Mouse (Mus musculus) kidney, postnatal 0 days (tissue): ENCODE results near the gene Pclo. TPM values are rescaled to one million over a fixed set of nuclear protein-coding genes. Genes with fewer than 3 reads are reported as not detected.
A peak's percentile ranks its signal among the peaks of the same experiment; 100 is the strongest.
"Not testable (repeated sequence)": the region's sequence is repeated elsewhere in the genome, so short reads cannot be mapped to it uniquely, and the experiment has no call there.

Source experiments
- ATAC-seq: fragments of 200-750 bp; cut with Nextera tagmentation; replicated peaks from 2 replicates; pipeline ENCODE4 v1.8.0; 2017; ENCODE audit warnings: low read depth, moderate number of reproducible peaks, moderate TSS enrichment, moderate library complexity; ENCODE audit not compliant: low FRiP score
- DNase-seq: peaks from one replicate; pipeline ENCODE4 v3.0.0-alpha.2; 2016; ENCODE audit warnings: low spot score
- H3K27ac ChIP-seq: fragments of 300-500 bp; sonication (generic); 2 replicates; pipeline ENCODE4 v1.5.1; 2014; ENCODE audit warnings: mild to moderate bottlenecking
- H3K27me3 ChIP-seq: fragments of 300-500 bp; sonication (generic); 2 replicates; pipeline ENCODE4 v1.6.1; 2014; ENCODE audit warnings: low read length, mixed read lengths; ENCODE audit not compliant: insufficient read depth
- H3K36me3 ChIP-seq: fragments of 300-500 bp; sonication (generic); 2 replicates; pipeline ENCODE4 v1.6.1; 2014; ENCODE audit warnings: low read length, mixed read lengths; ENCODE audit not compliant: insufficient read depth
- H3K4me1 ChIP-seq: fragments of 300-500 bp; sonication (generic); replicated peaks from 2 replicates; pipeline ENCODE4 v1.6.1; 2014; ENCODE audit warnings: antibody characterized with exemption, low read length, mixed read lengths; ENCODE audit not compliant: insufficient read depth
- H3K4me2 ChIP-seq: fragments of 300-500 bp; sonication (generic); 2 replicates; pipeline ENCODE4 v1.6.1; 2014; ENCODE audit warnings: mild to moderate bottlenecking, low read length, moderate library complexity, mixed read lengths
- H3K4me3 ChIP-seq: fragments of 300-500 bp; sonication (generic); replicated peaks from 2 replicates; pipeline ENCODE4 v1.5.1; 2014; ENCODE audit warnings: low read depth, low read length
- H3K9ac ChIP-seq: fragments of 300-500 bp; sonication (generic); 2 replicates; pipeline ENCODE4 v1.6.1; 2014; ENCODE audit warnings: low read depth, low read length
- H3K9me3 ChIP-seq: fragments of 300-500 bp; sonication (generic); replicated peaks from 2 replicates; pipeline ENCODE4 v1.6.1; 2016; ENCODE audit warnings: low read length, inconsistent platforms, mixed read lengths
- CTCF ChIP-seq: IDR thresholded peaks from 2 replicates; pipeline ENCODE4 v1.5.1; 2016; ENCODE audit warnings: antibody characterized with exemption, low read depth, mild to moderate bottlenecking, moderate library complexity
- WGBS: fragments of 180-500 bp; shearing (Covaris S2); extraction: QIAGEN DNeasy Blood & Tissue Kit; methylation state at CpG from one replicate; pipeline ENCODE4 v1.1.7; 2014; 5-methylcytosine and 5-hydroxymethylcytosine counted together
- polyA plus RNA-seq: library from polyadenylated mRNA; unstranded; fragments of >200 nt; fragmentation: Nextera tagmentation; extraction: Ambion mirVana; gene quantifications from 2 replicates; pipeline ENCODE4 v1.2.1, GENCODE M21; 2015

Pclo gene
- polyA plus RNA-seq, 1 experiment from 2014 or later, result 0.42 TPM

GRCm38 (mm10) chr5:14892242-14892641, 377.5 kb downstream of the Pclo start:
- no peak for TF ChIP-seq CTCF
- Histone ChIP-seq H3K4me2 (no peak overlapping the region), H3K4me1 (no peaks in the 10 kb centered on the region), H3K4me3 (no peak overlapping the region), H3K9me3 (no peaks in the 10 kb centered on the region), H3K9ac (no peak overlapping the region), H3K27me3 (no peaks in the 10 kb centered on the region), H3K36me3 (no peaks in the 10 kb centered on the region), H3K27ac (no peak overlapping the region)
- ATAC-seq (no peak), DNase-seq (no peak)
- 75% methylated on average over 3 of the region's 3 CpGs for WGBS

DNA sequence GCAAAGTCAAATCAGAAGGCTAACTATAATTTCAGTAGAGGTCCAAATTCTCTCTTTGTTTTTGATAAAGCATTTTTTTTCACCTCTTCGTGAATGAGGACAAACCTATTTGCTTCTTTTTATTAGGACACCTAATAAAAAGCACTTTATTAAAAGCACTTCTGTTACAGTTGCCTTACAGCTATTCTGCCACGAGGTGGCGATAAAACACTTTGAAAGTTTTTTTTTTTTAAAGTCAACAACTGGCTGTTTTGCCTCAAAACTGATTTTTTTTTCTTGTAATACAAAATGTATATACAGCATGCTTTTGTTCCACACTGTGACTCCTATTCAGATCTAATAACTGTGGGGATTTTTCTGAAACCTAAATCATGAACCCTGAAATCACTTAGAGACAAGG, 388.8 kb downstream of the Pclo start:
- not testable (repeated sequence) for ATAC-seq, H3K27me3 ChIP-seq, H3K9ac ChIP-seq, H3K4me2 ChIP-seq, H3K4me1 ChIP-seq, H3K9me3 ChIP-seq, DNase-seq, H3K4me3 ChIP-seq, H3K36me3 ChIP-seq, H3K27ac ChIP-seq
- peak; percentile 16; the same call in 1 of the 2 replicates for TF ChIP-seq CTCF
- 17% methylated on average over 3 of the region's 3 CpGs for WGBS
